Mouse (Mus musculus): ENCODE results near the gene Gm15140. TPM values are rescaled to one million over a fixed set of nuclear protein-coding genes. Genes with fewer than 3 reads are reported as not detected.
"Not testable (repeated sequence)": the region's sequence is repeated elsewhere in the genome, so short reads cannot be mapped to it uniquely, and the experiment has no call there.

Gene Gm15140
- total RNA-seq (2014; fragmentation: Nextera tagmentation) (not detected in 2 replicates), total RNA-seq (2017) (not detected in 2 replicates)

GRCm38 (mm10) chrX:154120585-154120984, at the start of gene Gm15140:
Gene Gm15140, minus strand, starts transcription at chrX:154120685.
- ATAC-seq (replicated peaks; ENCODE audit: low FRiP score, low TSS enrichment, poor library complexity, severe bottlenecking) = not testable (repeated sequence)

Other genes starting within 250 kb of the Gm15140 start
- not detected in 2 replicates for gene Samt1, start 108.0 kb downstream of the Gm15140 start, total RNA-seq (2014; fragmentation: Nextera tagmentation)
- gene Samt1, start 108.0 kb downstream of the Gm15140 start, total RNA-seq (2017) = not detected in 2 replicates
- gene 4921511M17Rik, start 86.9 kb downstream of the Gm15140 start, total RNA-seq (2014; fragmentation: Nextera tagmentation) = not detected in 2 replicates
- not detected in 2 replicates for gene 4921511M17Rik, start 86.9 kb downstream of the Gm15140 start, total RNA-seq (2017)
- not detected in 2 replicates for gene Gm10057, start 65.6 kb downstream of the Gm15140 start, total RNA-seq (2014; fragmentation: Nextera tagmentation)
- gene Gm10057, start 65.6 kb downstream of the Gm15140 start, total RNA-seq (2017) = not detected in 2 replicates
- gene 4930524N10Rik, start 222.7 kb upstream of the Gm15140 start, total RNA-seq (2014; fragmentation: Nextera tagmentation) = not detected in 2 replicates
- not detected in 2 replicates for gene 4930524N10Rik, start 222.7 kb upstream of the Gm15140 start, total RNA-seq (2017)

Data from megakaryocyte-erythroid progenitor cell, adult 5-6 weeks (primary cell).